Mouse (Mus musculus) E14TG2a.4 (cell line): Measurements from ENCODE around the gene Dusp5.

ENCODE experiments used
- CTCF ChIP-seq: conservative IDR thresholded peaks from 2 replicates; pipeline ENCODE4 v1.5.1; 2014; ENCODE audit warnings: low read length
- NANOG ChIP-seq: IDR thresholded peaks from 2 replicates; pipeline ENCODE4 v1.6.1; 2014; ENCODE audit warnings: borderline replicate concordance, low read length, mixed read lengths

- TF ChIP-seq CTCF (no peak), NANOG (no peak)
Measured at GRCm38 (mm10) chr19:53527480-53527879, 1.4 kb upstream of the Dusp5 start.
